Mouse (Mus musculus) kidney, adult 2 months (tissue): Measurements from ENCODE around the gene Gpr22.

Experiments
- CTCF ChIP-seq: fragments of 200-500 bp; conservative IDR thresholded peaks from 2 replicates; pipeline ENCODE4 v1.5.1; 2011; ENCODE audit warnings: low read depth, mild to moderate bottlenecking, control low read depth, low read length, moderate library complexity, mixed read lengths; ENCODE audit not compliant: insufficient read depth, insufficient read length
- POLR2A ChIP-seq: fragments of 200-500 bp; IDR thresholded peaks from one replicate; pipeline ENCODE4 v1.6.1; 2011; ENCODE audit warnings: low read depth, low read length, control low read depth

DNA sequence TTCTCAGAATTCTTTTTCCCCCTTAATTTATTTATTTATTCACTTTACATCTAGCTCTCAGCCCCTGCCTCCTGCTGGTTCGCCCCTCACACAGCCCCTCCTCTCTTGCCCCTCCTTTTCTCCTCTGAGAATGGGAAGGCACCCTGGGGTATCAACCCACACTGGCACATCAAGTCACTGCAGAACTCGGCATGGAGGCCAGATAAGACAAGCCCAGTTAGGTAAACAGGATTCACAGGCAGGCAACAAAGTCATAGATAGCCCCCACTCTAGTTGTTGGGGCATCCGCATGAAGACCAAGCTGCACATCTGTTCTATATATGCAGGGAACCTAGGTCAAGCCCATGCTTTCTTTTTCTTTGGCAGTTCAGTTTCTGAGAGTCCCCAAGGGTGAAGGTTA lies 46.6 kb downstream of the Gpr22 start:
- TF ChIP-seq CTCF (no peak), POLR2A (no peak)
